Mouse (Mus musculus) thymus, postnatal 10 days (tissue): ENCODE results near the gene Pecam1.
"Not testable (repeated sequence)": the region's sequence is repeated elsewhere in the genome, so short reads cannot be mapped to it uniquely, and the experiment has no call there.

Source experiments
- DNase-seq, 2 experiments: peaks; one replicate each; pipeline ENCODE4 v3.0.0; 2021; ENCODE audit warnings: low spot score in 2 of 2

Gene Pecam1

GRCm38 (mm10) chr11:106750121-106750751 lies at the start of gene Pecam1:
Gene Pecam1 (minus strand): TSS chr11:106750628.
- peak; percentile 64 to 67 for DNase-seq

GRCm38 (mm10) chr11:106795679-106796078 lies 45.3 kb upstream of the Pecam1 start:
- DNase-seq: no peak

- no peak for DNase-seq
These were observed 43.4 kb upstream of the Pecam1 start for GRCm38 (mm10) chr11:106793846-106794245.

GRCm38 (mm10) chr11:106789649-106790048 lies 39.2 kb upstream of the Pecam1 start:
- no peak for DNase-seq

GRCm38 (mm10) chr11:106788775-106789459 lies 38.5 kb upstream of the Pecam1 start, which contains the start of the genes Ddx5 and Cep95:
Gene Ddx5 (minus strand): TSS chr11:106789185.
Gene Cep95 (plus strand): TSS chr11:106789252.
- peak; percentile 97 to 99 for DNase-seq

- DNase-seq: peak; percentile 98 to 100
These were observed 37.8 kb upstream of the Pecam1 start for GRCm38 (mm10) chr11:106788026-106788774.

GRCm38 (mm10) chr11:106787131-106788025 lies 37.0 kb upstream of the Pecam1 start:
- peak; percentile 87 to 90 for DNase-seq

- no peak for DNase-seq
These were observed 34.6 kb upstream of the Pecam1 start for GRCm38 (mm10) chr11:106785043-106785442.

GRCm38 (mm10) chr11:106784476-106784875 lies 34.0 kb upstream of the Pecam1 start:
- DNase-seq: no peak

- no peak for DNase-seq
These were observed 32.7 kb upstream of the Pecam1 start for GRCm38 (mm10) chr11:106782841-106783764.

- not testable (repeated sequence) for DNase-seq
These were observed 31.8 kb upstream of the Pecam1 start for GRCm38 (mm10) chr11:106782271-106782670.

- no peak for DNase-seq
These were observed 30.3 kb upstream of the Pecam1 start for GRCm38 (mm10) chr11:106780590-106781220.

GRCm38 (mm10) chr11:106780089-106780425 lies 29.6 kb upstream of the Pecam1 start:
- no peak for DNase-seq

GRCm38 (mm10) chr11:106779388-106780088 lies 29.1 kb upstream of the Pecam1 start, which contains the start of gene Polg2:
Gene Polg2 (minus strand): TSS chr11:106779537.
- DNase-seq: peak; percentile 88 to 90

GRCm38 (mm10) chr11:106778589-106779387 lies 28.4 kb upstream of the Pecam1 start:
- DNase-seq: no peak

- DNase-seq: no peak
These were observed 27.7 kb upstream of the Pecam1 start for GRCm38 (mm10) chr11:106778132-106778531.

- no peak for DNase-seq
These were observed 27.0 kb upstream of the Pecam1 start for GRCm38 (mm10) chr11:106777395-106777794.

- no peak for DNase-seq
These were observed 26.5 kb upstream of the Pecam1 start for GRCm38 (mm10) chr11:106776960-106777359.
